In the genomic region with DNA sequence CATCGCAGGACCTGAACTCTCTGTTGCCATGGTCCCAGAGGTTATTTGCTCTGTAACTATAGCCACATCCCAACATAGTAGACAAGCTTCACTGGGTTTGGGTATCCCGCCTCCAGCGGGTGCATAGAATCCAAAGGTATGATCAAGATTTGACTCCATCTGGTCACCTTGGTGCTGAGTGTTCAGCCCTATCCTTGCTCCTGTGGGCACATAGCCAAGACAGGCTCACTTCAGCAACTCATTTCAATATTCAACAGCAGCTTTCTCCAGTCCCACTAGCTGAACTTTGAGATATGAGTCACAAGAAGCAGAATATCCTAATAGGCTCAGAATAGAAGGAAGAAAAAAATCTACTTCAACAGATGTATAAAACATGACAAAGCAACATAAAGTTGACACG, we compare ENCODE assay signal across 25 mouse cellular contexts. TPM values are rescaled to one million over a fixed set of nuclear protein-coding genes. Genes with fewer than 3 reads are reported as not detected.
DNase-seq lines count a peak whose midpoint lies in the region; ATAC-seq lines count a peak whose summit lies in the region.
"Had no signal": no experiment of that assay in that cellular context is flagged by ENCODE, and none has a peak within 500 bp of the region (broad histone marks: within the 10 kb centered on the region; RNA-seq: fewer than 3 reads in every experiment).

No protein-coding gene starts in this region.

- no peak for ATAC-seq in hindbrain, embryonic 13.5 days (ENCODE audit: low FRiP score)
- ATAC-seq in kidney, embryonic 14.5 days (ENCODE audit: low FRiP score, low TSS enrichment) = no peak
- ATAC-seq in forebrain, embryonic 13.5 days = no peak
- ATAC-seq: activated CD4-positive, CD25-positive, alpha-beta regulatory T cell, adult 4 months; CD4-positive, CD25-positive, alpha-beta regulatory T cell, adult 4 months; forebrain, embryonic 15.5 days had no signal

- H3K4me3 ChIP-seq in hindbrain, embryonic 10.5 days = no peak overlapping the region
- H3K4me3 ChIP-seq in hindbrain, embryonic 13.5 days = no peak overlapping the region
- no peak overlapping the region for H3K4me3 ChIP-seq in kidney, embryonic 14.5 days (ENCODE audit: low read length)
- no peak overlapping the region for H3K4me3 ChIP-seq in forebrain, embryonic 13.5 days
- H3K4me3 ChIP-seq: embryonic facial prominence, embryonic 15.5 days; erythroblast, embryonic 14.5 days; forebrain, embryonic 10.5 days; forebrain, embryonic 15.5 days; heart, embryonic 10.5 days had no signal

- 69% methylated on average over 4 of the region's 4 CpGs for WGBS in hindbrain, embryonic 10.5 days
- 80% methylated on average over 4 of the region's 4 CpGs for WGBS in hindbrain, embryonic 13.5 days
- WGBS in kidney, embryonic 14.5 days = 85% methylated on average over 4 of the region's 4 CpGs
- WGBS in forebrain, embryonic 13.5 days = 94% methylated on average over 4 of the region's 4 CpGs

- H3K4me2 ChIP-seq in hindbrain, embryonic 13.5 days = no peak overlapping the region
- no peak overlapping the region for H3K4me2 ChIP-seq in kidney, embryonic 14.5 days (replicated peaks; ENCODE audit: low read depth, low read length)
- H3K4me2 ChIP-seq in forebrain, embryonic 13.5 days = no peak overlapping the region
- H3K4me2 ChIP-seq: embryonic facial prominence, embryonic 15.5 days; forebrain, embryonic 15.5 days; hindbrain, embryonic 14.5 days had no signal

- no peak overlapping the region for H3K9ac ChIP-seq in hindbrain, embryonic 13.5 days
- no peak overlapping the region for H3K9ac ChIP-seq in kidney, embryonic 14.5 days (ENCODE audit: low read depth, low read length)
- H3K9ac ChIP-seq in forebrain, embryonic 13.5 days = no peak overlapping the region
- H3K9ac ChIP-seq: embryonic facial prominence, embryonic 15.5 days; forebrain, embryonic 15.5 days; hindbrain, embryonic 14.5 days had no signal

- no peaks in the 10 kb centered on the region for H3K9me3 ChIP-seq in hindbrain, embryonic 10.5 days
- H3K9me3 ChIP-seq in hindbrain, embryonic 13.5 days = no peaks in the 10 kb centered on the region
- no peaks in the 10 kb centered on the region for H3K9me3 ChIP-seq in kidney, embryonic 14.5 days (ENCODE audit: control insufficient read depth, low read length)
- H3K9me3 ChIP-seq in forebrain, embryonic 13.5 days (replicated peaks) = no peaks in the 10 kb centered on the region
- H3K9me3 ChIP-seq: embryonic facial prominence, embryonic 15.5 days; forebrain, embryonic 10.5 days; forebrain, embryonic 15.5 days; G1E; heart, embryonic 10.5 days had no signal

- DNase-seq in hindbrain, embryonic 10.5 days (ENCODE audit: low spot score) = peak; percentile 17
- peak; percentile 11 for DNase-seq in kidney, adult 9 months
- peak; percentile 48 for DNase-seq in kidney, postnatal 14 days
- DNase-seq in retina, postnatal 1 day = no peak
- no peak for DNase-seq in adrenal gland, postnatal 4 days (ENCODE audit: low spot score in 2 of 2)
- DNase-seq: adrenal gland, postnatal 14 days; B cell, adult 2 months; cerebellum, adult 2 months; cerebellum, postnatal 14 days; gastrocnemius, postnatal 36 days; heart, adult 11 months; heart, postnatal 10 days; heart, postnatal 4 days had no signal

- no peaks in the 10 kb centered on the region for H3K27me3 ChIP-seq in hindbrain, embryonic 10.5 days (ENCODE audit: insufficient read depth, poor library complexity, severe bottlenecking)
- H3K27me3 ChIP-seq in hindbrain, embryonic 13.5 days = no peaks in the 10 kb centered on the region
- no peaks in the 10 kb centered on the region for H3K27me3 ChIP-seq in kidney, embryonic 14.5 days (ENCODE audit: control insufficient read depth, insufficient read depth, low read length)
- no peaks in the 10 kb centered on the region for H3K27me3 ChIP-seq in forebrain, embryonic 13.5 days
- H3K27me3 ChIP-seq: embryonic facial prominence, embryonic 15.5 days; forebrain, embryonic 15.5 days had no signal

- H3K27ac ChIP-seq in hindbrain, embryonic 10.5 days = no peak overlapping the region
- H3K27ac ChIP-seq in hindbrain, embryonic 13.5 days = no peak overlapping the region
- no peak overlapping the region for H3K27ac ChIP-seq in kidney, embryonic 14.5 days (ENCODE audit: low read depth, low read length)
- no peak overlapping the region for H3K27ac ChIP-seq in forebrain, embryonic 13.5 days
- H3K27ac ChIP-seq: embryonic facial prominence, embryonic 15.5 days; forebrain, embryonic 10.5 days; forebrain, embryonic 15.5 days; heart, embryonic 10.5 days; hindbrain, embryonic 14.5 days had no signal

- peaks cover 28% of the 10 kb centered on the region for H3K4me1 ChIP-seq in hindbrain, embryonic 10.5 days (replicated peaks)
- H3K4me1 ChIP-seq in hindbrain, embryonic 13.5 days (replicated peaks) = no peaks in the 10 kb centered on the region
- no peaks in the 10 kb centered on the region for H3K4me1 ChIP-seq in kidney, embryonic 14.5 days (ENCODE audit: control insufficient read depth, insufficient read depth, low read length)
- no peaks in the 10 kb centered on the region for H3K4me1 ChIP-seq in forebrain, embryonic 13.5 days
- H3K4me1 ChIP-seq: embryonic facial prominence, embryonic 15.5 days; forebrain, embryonic 15.5 days; heart, embryonic 10.5 days had no signal

- peaks cover 17% of the 10 kb centered on the region for H3K36me3 ChIP-seq in hindbrain, embryonic 10.5 days
- peaks cover 3% of the 10 kb centered on the region for H3K36me3 ChIP-seq in hindbrain, embryonic 13.5 days
- H3K36me3 ChIP-seq in kidney, embryonic 14.5 days (ENCODE audit: control insufficient read depth, insufficient read depth, low read length) = no peaks in the 10 kb centered on the region
- peaks cover 3% of the 10 kb centered on the region; the same call in 1 of the 2 replicates for H3K36me3 ChIP-seq in forebrain, embryonic 13.5 days (ENCODE audit: poor library complexity, severe bottlenecking)
- H3K36me3 ChIP-seq: embryonic facial prominence, embryonic 15.5 days; forebrain, embryonic 15.5 days; G1E; heart, embryonic 10.5 days had no signal

RNA-seq across cellular contexts. Expression of a gene that starts 26.0 kb away (rescaled TPM):
- polyA plus RNA-seq in hindbrain, embryonic 10.5 days (2016; fragmentation: Nextera tagmentation; extraction: Ambion mirVana) = 3.0 and 4.0 TPM in 2 replicates
- polyA plus RNA-seq in hindbrain, embryonic 13.5 days (2015; fragmentation: Nextera tagmentation; extraction: Ambion mirVana) = 4.0 and 4.4 TPM in 2 replicates
- polyA plus RNA-seq in kidney, embryonic 14.5 days (2014; fragmentation: Nextera tagmentation; extraction: Ambion mirVana) = 3.0 and 3.2 TPM in 2 replicates
- polyA plus RNA-seq in forebrain, embryonic 13.5 days (2015; fragmentation: Nextera tagmentation; extraction: Ambion mirVana) = 3.9 and 4.6 TPM in 2 replicates
- total RNA-seq in adrenal gland, postnatal 4 days (2021) = 1 to 10 TPM; 2.7 to 3.0 TPM
- polyA plus RNA-seq: erythroblast, embryonic 14.5 days had no signal

RNA-seq across cellular contexts. Expression of a gene that starts 26.1 kb away (rescaled TPM):
- polyA plus RNA-seq in hindbrain, embryonic 10.5 days (2016; fragmentation: Nextera tagmentation; extraction: Ambion mirVana) = 28.3 and 30.4 TPM in 2 replicates
- polyA plus RNA-seq in hindbrain, embryonic 13.5 days (2015; fragmentation: Nextera tagmentation; extraction: Ambion mirVana) = 41.3 and 43.3 TPM in 2 replicates
- 21.7 and 25.1 TPM in 2 replicates for polyA plus RNA-seq in kidney, embryonic 14.5 days (2014; fragmentation: Nextera tagmentation; extraction: Ambion mirVana)
- 37.4 and 37.5 TPM in 2 replicates for polyA plus RNA-seq in forebrain, embryonic 13.5 days (2015; fragmentation: Nextera tagmentation; extraction: Ambion mirVana)
- total RNA-seq in adrenal gland, postnatal 4 days (2021) = 10 to 100 TPM; 14.7 to 17.4 TPM

RNA-seq across cellular contexts. Expression of a gene that starts 41.0 kb away (rescaled TPM):
- 78.0 and 128 TPM in 2 replicates for polyA plus RNA-seq in hindbrain, embryonic 10.5 days (2016; fragmentation: Nextera tagmentation; extraction: Ambion mirVana)
- polyA plus RNA-seq in hindbrain, embryonic 13.5 days (2015; fragmentation: Nextera tagmentation; extraction: Ambion mirVana) = 136 and 143 TPM in 2 replicates
- 151 and 156 TPM in 2 replicates for polyA plus RNA-seq in kidney, embryonic 14.5 days (2014; fragmentation: Nextera tagmentation; extraction: Ambion mirVana)
- 139 and 147 TPM in 2 replicates for polyA plus RNA-seq in forebrain, embryonic 13.5 days (2015; fragmentation: Nextera tagmentation; extraction: Ambion mirVana)
- total RNA-seq in adrenal gland, postnatal 4 days (2021) = 10 to 100 TPM; 89.5 to 95.0 TPM

RNA-seq across cellular contexts. Expression of a gene that starts 50.0 kb away (rescaled TPM):
- polyA plus RNA-seq in hindbrain, embryonic 10.5 days (2016; fragmentation: Nextera tagmentation; extraction: Ambion mirVana) = 14.5 and 17.7 TPM in 2 replicates
- 13.5 and 13.6 TPM in 2 replicates for polyA plus RNA-seq in hindbrain, embryonic 13.5 days (2015; fragmentation: Nextera tagmentation; extraction: Ambion mirVana)
- 10.2 and 18.4 TPM in 2 replicates for polyA plus RNA-seq in kidney, embryonic 14.5 days (2014; fragmentation: Nextera tagmentation; extraction: Ambion mirVana)
- 14.1 and 14.5 TPM in 2 replicates for polyA plus RNA-seq in forebrain, embryonic 13.5 days (2015; fragmentation: Nextera tagmentation; extraction: Ambion mirVana)
- 10 to 100 TPM; 23.4 to 26.9 TPM for total RNA-seq in adrenal gland, postnatal 4 days (2021)
- polyA plus RNA-seq: erythroblast, embryonic 14.5 days had no signal

RNA-seq across cellular contexts. Expression of a gene that starts 58.4 kb away (rescaled TPM):
- 23.1 and 23.2 TPM in 2 replicates for polyA plus RNA-seq in hindbrain, embryonic 10.5 days (2016; fragmentation: Nextera tagmentation; extraction: Ambion mirVana)
- 66.8 and 67.4 TPM in 2 replicates for polyA plus RNA-seq in hindbrain, embryonic 13.5 days (2015; fragmentation: Nextera tagmentation; extraction: Ambion mirVana)
- 26.2 and 32.8 TPM in 2 replicates for polyA plus RNA-seq in kidney, embryonic 14.5 days (2014; fragmentation: Nextera tagmentation; extraction: Ambion mirVana)
- polyA plus RNA-seq in forebrain, embryonic 13.5 days (2015; fragmentation: Nextera tagmentation; extraction: Ambion mirVana) = 45.2 and 49.5 TPM in 2 replicates
- 10 to 100 TPM; 25.8 to 26.8 TPM for total RNA-seq in adrenal gland, postnatal 4 days (2021)

Comparison
In these comparisons a context has a peak if more than half of its experiments do, and no peak if none do; other contexts are left out.
1. DNase-seq: peak in hindbrain, embryonic 10.5 days (single experiment), kidney, adult 9 months (single experiment) and kidney, postnatal 14 days (single experiment); none in retina, postnatal 1 day (single experiment) and adrenal gland, postnatal 4 days (0 of 2).